Mouse (Mus musculus) spleen, adult 12 weeks (tissue): ENCODE data around the gene Tnfsf13.

ENCODE experiments used
- DNase-seq: peaks from one replicate; pipeline ENCODE4 v3.0.0; 2022; ENCODE audit warnings: low spot score

Gene Tnfsf13

GRCm38 (mm10) chr11:69653399-69653798 lies 32.2 kb downstream of the Tnfsf13 start:
- no peak for DNase-seq

- no peak for DNase-seq
These were observed 39.7 kb downstream of the Tnfsf13 start for GRCm38 (mm10) chr11:69645860-69646259.

GRCm38 (mm10) chr11:69635471-69635870 lies 50.1 kb downstream of the Tnfsf13 start:
- DNase-seq: no peak

DNA sequence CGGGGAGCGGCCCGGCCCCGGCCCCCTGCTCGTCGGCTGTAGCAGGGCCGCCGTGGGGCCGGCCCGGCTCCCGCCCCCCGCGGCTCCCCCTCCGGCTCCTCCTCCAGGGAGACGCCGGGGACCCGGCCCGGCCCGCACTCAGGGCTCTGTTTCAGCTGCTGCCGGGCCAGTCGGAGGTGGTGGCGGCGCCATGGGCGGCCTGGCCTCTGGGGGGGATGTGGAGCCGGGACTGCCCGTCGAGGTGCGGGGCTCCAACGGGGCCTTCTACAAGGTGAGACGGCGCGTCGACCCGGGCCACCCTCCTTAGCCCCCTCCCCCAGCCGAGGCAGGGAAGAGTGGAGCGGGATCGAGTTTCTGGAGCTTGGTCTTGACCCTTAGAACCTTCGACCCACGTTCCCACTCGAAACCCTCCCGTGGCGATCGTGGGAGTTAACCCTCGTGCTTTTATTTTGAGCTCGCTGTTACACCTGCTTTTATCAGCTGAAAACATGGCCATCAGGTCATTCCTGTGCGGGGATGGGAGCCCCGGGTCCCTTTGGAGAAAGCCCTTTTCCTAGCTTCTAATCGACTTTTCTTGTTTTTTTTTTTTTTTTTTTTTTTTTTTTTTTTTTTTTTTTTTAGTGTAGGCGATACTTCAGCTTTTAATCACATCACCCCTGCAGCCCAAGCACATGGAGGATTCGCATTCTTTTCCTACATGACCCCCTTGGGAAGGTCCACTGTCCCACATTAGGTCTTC lies 52.3 kb downstream of the Tnfsf13 start:
- no peak for DNase-seq
